Mouse (Mus musculus): ENCODE data around the gene Chn2.

DNA sequence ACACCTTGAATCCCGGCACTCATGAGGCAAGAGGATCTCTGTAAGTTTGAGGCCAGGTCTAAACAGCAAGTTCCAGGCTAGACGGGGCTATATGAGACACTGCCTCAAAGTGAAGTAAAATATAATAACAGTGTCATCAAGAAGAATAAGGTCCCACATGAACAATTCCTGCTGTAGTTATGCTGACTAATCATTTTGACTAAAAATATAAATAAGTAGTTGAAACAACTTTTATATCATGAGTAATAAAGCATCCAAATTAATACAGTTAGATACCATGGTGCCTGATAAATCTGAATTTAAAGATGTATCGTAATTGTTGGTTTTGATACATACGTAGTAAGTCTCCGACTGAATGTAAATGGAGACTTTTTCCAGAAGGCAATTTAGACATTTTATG, 15.5 kb upstream of the Chn2 start:
- TF ChIP-seq CHD2 (IDR thresholded peaks at IDR 0.05; ENCODE audit: low read length) (no peak), EP300 (IDR thresholded peaks at IDR 0.05; ENCODE audit: low read depth in 1 of 2, low read length in 2 of 2) (no peak), POLR2A (IDR thresholded peaks at IDR 0.05; ENCODE audit: control insufficient read depth in 1 of 2, insufficient read depth in 1 of 2, low read depth in 1 of 2, low read length in 2 of 2, poor library complexity in 1 of 2) (no peak), CTCF (IDR thresholded peaks at IDR 0.05 in 2 of 3, conservative IDR thresholded peaks at IDR 0.05 in 1 of 3; ENCODE audit: control insufficient read depth in 1 of 3, insufficient read depth in 1 of 3, low read depth in 2 of 3, low read length in 3 of 3, poor library complexity in 1 of 3, severe bottlenecking in 1 of 3) (no peak), MYB (IDR thresholded peaks at IDR 0.05; ENCODE audit: low read depth, low read length) (no peak), POLR2AphosphoS2 (IDR thresholded peaks at IDR 0.05; ENCODE audit: low read length) (no peak), SIN3A (IDR thresholded peaks at IDR 0.05; ENCODE audit: low read length) (no peak), ETS1 (IDR thresholded peaks at IDR 0.05; ENCODE audit: low read depth, low read length) (no peak), RAD21 (IDR thresholded peaks at IDR 0.05; ENCODE audit: low read depth, low read length) (no peak), USF1 (IDR thresholded peaks at IDR 0.05; ENCODE audit: low read depth, low read length) (no peak), ZMIZ1 (IDR thresholded peaks at IDR 0.05; ENCODE audit: low read depth, low read length) (no peak), JUND (IDR thresholded peaks at IDR 0.05; ENCODE audit: low read depth, low read length) (no peak)
